Mouse (Mus musculus) urinary bladder, adult 18-20 months (tissue): Measurements from ENCODE around the gene Dync2li1.

Source experiments
- DNase-seq, 2 experiments: peaks; one replicate each; pipeline ENCODE4 v3.0.0; 2022; ENCODE audit warnings: low spot score in 2 of 2, mixed read lengths in 2 of 2

Gene Dync2li1

DNA sequence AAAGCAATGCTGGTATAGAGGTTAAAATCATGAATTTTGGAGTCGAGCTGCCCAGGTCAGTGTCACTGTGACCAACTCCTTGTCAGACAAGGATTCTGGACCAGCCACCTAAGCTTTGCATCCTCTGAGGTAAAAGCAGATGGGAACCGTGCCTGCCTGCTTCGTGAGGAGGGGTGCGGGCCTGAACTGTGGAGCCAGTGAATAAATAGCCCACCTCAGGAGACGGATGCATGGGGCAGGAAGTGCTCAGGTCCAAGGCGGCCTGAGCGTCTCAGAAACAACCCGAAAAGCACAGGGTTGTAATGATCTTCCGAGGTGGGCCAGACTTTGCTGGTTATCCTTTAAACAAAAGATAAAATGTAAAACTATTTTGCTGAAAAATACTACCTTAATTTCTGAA lies 18.8 kb downstream of the Dync2li1 start:
- DNase-seq, result no peak

DNA sequence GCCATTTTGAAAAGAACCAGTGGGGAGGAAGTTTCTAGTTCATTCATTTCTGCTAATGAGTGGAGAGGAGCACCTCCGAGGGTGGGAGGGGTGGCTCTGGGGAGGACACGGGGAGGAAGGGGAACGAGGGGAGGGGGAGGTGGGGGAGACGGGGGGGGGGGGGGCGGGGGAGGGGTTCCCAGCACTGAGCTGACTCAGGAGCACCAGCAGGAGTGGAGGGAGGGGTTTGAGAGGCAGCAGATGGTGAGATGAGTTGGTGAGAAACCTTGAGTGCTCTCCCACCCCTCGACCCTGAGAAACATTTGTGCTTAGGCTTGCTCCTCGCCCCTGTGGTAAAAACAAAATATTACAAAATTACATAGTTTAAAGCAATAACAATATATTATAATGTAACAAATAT lies 19.6 kb downstream of the Dync2li1 start:
- no peak for DNase-seq

DNA sequence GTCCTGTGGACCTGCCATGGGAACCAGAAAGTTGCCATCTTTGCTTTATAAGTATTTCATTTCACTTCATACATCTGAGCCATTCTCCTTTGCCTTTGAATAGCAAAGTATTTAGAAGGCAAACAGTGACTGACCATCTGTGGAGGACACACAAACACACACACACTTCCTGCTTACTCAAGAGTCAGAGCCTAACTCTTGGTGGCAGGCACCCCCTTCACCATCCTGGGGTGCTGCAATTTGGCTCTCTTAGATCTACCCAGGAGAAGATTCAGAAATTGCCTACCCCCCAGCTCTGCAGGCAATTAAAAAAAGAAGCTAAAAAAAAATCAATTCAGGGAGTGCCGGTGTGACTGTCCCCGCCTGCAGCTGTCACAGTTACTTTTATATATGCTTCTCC lies 20.2 kb downstream of the Dync2li1 start:
- DNase-seq, result no peak

DNA sequence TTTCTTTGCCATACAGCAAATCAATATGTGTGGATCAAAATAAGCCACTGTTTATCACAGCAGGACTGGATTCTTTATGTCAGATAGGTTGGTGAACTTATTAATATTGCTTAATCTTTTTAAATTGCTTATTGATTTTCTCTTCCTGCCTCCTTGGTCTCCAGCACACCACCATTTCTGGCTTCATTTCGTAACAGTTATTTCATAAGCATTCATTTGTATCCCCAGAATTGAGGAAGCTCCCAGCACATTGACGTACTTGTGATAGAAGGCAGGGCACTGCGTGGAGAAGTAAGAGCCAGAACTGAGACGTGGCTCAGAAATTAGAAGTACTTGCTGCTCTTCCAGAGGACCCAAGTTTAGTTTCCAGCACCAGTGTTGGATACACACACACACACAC lies 21.3 kb downstream of the Dync2li1 start:
- no peak for DNase-seq

DNA sequence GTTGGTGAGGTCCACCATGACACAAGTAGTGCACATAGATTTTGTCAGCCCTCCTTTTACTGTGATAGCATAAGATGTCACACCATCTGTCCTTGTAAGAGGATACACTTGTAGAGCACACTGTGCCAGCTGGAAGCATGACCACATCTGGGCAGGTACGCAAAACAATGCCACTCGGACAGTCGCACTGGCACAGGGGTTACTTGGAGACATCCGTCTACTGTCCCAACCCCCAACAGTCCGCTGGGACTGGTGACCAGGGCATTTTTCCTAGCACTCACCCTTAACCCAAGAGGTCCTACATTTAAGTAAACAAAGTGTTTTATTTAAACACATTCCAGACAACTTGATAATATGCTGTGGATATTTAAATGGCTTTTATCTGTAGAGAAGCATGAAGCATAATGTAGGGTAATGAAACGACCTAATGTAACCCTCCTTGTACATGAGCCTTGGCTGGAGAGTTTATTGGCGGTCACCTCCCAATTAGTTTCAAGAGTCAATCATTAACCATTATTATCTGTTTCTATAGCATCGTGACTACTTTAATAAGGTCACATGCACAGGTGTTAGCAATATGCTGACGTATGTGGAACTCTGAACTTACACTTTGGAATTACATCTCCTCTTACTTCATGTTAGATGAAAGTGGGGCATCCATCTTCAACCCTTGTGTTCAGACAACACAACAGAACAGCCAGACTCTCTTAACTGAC lies 24.2 kb downstream of the Dync2li1 start:
- DNase-seq, result no peak

DNA sequence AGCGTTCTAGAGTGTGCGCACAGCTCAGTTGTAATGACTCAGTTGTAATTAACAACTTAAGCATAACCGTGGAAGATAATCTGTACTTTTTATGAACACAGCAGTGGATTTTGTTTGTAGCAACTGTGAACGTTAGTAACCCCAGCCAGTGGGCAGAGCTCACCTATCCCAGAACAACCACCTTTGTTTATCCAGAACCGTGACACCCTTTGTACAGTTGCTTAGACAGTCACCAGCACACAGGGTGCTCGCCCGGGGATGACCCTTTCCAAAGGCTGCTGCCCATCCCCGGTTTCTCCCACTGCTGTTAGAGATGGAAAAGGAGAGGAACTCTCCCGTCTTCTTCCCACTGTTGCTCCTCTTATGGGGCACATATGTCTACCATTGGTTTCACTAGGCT lies 27.2 kb downstream of the Dync2li1 start:
- no peak for DNase-seq

DNA sequence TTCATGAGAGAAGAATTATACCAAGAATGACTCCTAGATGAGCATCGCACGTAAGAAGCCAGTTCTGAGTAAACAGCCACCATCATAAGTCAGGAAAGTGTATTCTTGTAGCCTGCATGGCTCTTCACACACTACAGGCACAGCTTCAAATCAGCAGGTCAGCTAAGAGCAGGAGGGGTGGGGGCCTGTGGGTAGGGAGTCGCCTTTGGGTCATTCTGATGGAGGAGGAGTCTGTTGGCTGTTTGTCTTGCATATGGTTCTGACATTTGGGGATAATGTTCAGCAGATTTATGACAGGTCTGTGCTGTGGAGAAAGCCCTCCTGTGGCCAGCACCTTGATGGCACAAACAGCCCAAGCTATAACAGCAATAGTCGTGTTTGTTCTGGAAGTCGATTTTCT lies 29.9 kb downstream of the Dync2li1 start:
- DNase-seq, result no peak

DNA sequence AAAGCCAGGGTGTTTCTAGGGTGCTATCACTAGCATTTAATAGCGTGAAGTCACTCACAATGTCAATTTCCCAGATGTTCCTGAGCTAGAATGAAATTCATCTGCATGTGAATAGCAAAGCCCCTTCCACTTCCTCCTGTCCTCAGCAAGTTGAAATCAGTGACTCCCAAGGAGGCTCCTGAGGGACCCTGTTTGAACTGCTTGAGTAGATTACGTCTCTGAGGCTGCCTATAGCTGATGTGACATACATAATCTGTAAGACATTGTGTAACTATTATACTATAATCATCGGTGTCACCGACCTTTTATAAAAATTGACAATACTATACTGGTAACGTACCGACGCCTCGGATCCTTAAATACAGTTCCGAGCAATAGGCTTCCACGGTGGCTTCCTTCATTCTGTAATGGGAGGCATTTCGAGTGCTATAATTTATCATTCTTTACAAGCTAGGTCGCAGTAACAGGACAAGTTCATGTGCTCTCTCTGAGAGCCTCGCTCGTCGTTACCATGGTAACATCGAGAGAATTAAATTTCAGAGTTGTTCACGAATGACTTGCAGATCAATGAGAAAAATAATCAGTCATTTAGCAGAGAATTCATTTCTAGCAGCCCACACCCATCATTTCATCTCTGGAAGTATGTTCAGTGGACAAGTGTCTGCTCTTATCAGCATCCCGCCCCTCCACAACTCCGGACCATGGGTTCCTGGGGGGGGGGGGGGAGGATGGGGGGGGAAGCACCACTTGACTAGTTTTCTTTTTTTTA lies 30.5 kb downstream of the Dync2li1 start:
- no peak for DNase-seq

DNA sequence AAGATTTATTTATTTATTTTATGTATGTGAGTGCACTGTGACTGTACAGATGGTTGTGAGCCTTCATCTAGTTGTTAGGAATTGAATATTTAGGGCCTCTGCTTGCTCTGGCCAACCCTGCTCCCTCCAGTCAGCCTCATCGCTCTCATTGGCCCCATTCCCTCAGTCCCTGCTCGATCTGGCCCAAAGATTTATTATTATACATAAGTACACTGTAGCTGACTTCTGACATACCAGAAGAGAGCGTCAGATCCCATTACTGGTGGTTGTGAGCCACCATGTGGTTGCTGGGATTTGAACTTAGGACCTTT lies 31.1 kb downstream of the Dync2li1 start:
- DNase-seq, result no peak

DNA sequence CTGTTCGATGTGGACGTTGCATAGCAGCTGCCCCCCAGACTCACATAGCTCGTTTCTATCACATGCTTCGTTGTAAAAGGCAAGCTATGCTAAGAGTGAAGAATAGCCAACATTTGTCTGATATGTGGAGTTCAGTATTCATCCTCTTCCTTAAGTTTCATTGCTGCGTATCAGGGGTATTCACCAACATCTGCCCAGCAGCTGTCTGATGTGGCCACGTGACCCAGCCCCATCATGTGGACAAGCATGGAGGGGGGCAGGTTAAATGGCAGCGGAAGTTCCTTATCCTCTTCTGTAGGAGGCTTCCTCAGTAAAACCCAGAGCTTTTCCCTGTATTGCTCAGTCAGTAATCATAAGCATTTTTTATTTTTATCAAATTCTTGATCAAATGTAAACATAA lies 31.5 kb downstream of the Dync2li1 start:
- no peak for DNase-seq

DNA sequence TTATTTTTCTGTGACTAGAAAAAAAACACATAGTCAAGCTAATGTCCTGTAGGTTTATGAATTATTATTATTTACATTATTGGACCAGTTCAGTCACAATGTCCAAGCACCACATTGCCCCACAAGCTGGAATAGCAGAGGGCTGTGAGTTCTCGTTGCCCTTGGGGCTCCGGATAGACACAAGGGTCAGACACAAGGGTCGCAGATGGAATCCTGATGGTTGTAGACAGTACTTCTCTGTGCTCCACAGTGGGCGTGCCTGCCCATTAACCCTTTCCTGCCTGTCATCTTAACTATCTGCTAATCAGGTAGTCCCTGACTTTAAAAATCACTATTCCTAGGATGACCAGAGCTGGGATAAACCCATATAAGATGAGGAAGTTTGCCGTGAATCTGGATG lies 31.9 kb downstream of the Dync2li1 start:
- no peak for DNase-seq

DNA sequence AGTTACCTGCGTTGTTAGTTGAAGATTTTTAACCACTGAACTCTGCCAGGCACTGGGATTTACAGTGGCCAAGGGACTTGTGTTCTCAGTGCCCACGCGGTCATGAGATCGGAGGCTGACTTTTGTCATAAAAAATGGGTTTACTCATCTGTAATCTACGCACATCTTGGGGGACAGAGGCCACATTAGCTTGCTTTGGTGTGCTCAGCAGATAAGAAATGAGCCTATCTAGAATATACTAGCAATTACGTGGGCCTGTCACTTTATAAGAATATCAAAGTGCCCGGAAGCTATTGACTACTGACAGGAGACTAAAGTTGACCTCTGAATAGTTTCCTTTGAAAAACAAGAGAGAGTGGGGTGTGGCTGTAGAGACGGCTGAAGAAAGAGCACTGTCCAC lies 32.7 kb downstream of the Dync2li1 start:
- no peak for DNase-seq

DNA sequence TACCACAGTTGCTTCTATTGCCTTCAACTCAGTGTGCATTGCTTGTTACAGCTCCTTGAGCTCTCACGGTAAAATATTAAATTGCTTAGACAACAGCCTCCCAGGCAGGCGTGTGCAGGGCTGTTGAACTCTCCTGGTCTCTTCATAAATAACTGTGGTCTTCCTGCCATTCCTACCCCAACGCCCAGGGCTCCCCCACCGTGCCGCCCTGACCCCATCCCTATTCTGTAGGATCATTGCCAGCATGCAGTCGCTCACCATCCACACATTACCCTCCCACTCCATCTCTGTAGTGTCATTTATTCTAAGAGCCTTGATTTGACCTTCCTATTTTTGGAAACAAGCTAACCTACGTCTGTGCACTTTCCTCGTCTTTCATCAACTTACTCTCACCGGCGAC lies 38.8 kb downstream of the Dync2li1 start:
- DNase-seq, result no peak

DNA sequence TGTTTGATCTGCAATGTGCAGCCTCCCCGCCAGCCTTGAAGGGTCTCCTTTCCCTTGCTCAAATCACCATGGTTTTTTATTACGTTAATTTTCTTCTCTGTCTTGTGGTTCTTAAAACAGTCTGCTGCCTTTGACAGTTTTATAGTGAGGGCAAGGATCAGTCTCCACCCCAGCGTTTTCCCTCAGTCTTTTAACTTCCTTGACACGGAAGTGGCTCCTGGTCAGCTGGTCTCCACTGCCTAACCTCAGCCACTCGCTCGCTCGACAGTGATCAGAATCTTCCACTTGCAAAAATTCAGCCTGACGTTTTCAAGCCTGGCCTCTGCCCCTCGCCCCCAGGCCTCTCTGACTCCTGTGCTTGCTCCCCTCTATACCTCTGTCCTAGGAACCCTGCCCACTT lies 39.4 kb downstream of the Dync2li1 start:
- no peak for DNase-seq

DNA sequence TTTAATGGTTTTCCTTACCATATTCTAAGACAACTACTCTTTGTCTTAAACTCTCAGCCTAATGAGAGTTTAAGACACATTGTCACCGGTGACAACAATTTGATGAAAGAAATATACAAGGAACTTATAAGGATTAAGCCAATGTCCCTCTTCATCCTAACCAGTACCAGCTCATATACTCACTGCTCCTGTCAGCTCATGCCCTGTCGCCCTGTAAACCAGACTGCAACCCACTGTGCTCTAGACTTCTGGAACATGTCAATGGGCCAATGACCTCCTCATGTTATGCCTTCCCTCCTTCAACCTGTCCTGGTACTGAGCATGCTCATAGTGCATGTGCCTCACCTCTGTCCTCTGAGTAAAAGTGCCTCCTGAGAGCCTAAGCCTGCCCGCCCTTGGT lies 41.6 kb downstream of the Dync2li1 start:
- DNase-seq, result no peak

DNA sequence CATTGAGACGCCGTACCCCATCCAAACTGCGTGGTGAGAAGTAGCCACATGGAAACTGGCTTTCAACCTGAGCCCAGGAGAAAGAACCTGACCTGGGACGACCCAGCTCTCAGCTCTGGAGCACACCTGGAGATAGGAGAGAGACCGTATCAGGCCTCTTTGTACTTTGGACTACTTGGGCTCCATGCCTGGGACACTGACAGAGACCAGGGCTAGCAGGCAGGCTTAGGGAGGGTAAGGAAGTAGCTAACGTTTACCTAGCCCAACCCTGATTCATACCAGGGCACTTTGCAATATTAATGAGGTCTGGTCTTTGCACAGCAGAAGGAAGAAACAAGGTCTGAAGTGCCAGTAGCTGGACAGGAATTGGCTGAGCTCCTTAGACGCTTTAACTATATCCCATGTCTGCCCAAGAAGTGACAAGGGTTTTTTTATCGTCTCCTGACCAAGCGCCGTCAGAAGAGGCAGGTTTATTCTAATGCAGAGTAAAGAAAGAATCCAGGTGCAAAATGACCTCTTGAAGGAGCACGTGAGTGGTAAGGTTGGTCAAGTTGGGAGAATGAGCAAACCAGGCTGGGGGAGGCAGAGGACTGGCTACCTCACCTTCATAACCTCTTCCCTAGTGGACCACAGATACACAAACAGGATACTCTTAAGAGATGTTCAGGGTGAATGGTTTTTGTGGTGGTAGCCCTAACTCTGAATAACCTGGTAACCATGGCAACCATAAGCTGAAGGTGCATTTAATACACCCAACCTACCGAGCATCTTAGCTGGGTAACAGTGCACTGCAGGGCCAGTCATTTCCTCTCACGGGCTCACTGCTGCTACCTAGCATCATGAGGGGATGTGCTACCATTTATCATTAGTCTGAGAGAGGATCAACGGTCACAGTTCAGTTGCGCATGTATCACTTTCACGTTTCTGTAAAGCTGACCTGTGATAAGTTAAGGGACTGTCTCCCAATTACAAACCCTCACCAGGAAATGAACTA lies 46.4 kb downstream of the Dync2li1 start:
- no peak for DNase-seq

DNA sequence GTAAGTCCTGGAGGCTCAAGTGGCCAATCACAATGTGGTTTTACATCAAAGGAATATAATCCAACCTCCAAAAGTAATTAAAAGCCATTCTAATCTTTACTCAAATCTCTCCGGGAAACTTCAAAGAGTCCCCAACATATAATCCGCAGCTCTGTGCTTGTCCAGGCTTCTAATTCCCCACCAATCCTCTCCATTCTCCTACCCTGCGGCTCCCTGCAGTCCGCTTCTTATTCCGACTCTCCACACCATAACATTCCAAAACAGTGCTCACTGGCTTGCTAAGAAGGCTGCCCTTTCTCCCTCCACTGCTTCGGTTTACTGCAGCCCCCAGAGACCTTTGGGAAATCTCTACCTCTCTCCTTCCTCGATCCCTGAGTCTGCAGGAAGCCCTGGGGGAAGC lies 47.8 kb downstream of the Dync2li1 start:
- DNase-seq, result no peak

DNA sequence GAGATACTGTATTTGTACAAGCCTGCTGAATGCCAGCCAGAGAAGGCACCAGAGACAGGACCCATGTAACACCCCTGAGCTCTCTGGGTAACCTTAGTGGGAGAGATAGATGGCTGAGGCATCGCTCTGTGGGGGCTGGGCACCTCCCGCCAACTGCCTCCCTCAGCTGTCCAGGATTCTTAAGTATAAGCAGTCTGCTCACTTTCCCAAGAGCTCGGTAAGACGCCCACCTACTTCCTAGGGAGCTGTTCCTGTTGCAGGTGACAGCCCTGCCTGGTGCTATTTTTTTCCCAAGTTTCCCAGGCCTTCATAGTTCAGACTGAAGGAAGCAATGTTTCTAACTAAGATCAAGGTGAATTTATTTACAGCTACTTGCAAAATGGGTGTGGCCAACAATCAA lies 48.9 kb downstream of the Dync2li1 start:
- no peak for DNase-seq

DNA sequence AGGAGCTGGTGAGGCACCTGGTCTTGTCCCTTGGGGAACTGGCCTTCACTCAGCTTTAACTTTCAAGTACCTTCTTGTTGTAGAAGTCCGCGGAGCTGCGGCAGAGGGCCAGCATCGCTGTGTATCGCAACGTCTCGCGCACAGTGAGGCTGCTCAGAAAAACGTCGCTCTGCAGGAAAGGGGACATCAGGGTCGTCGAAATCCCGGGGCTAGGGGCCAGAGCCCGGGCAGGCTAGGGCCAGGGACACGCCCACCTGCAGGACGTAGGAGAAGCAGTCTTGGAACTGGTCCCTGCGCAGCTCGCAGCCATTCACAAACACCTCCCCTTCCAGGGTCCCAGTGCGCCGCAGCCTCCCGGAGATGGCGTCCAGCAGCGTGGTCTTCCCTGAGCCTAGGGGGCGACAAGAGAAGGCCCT lies 49.7 kb downstream of the Dync2li1 start, which contains the start of gene Abcg8:
Gene Abcg8 (plus strand): TSS at position 352 of the 416 bp plus-strand sequence.
- no peak for DNase-seq

DNA sequence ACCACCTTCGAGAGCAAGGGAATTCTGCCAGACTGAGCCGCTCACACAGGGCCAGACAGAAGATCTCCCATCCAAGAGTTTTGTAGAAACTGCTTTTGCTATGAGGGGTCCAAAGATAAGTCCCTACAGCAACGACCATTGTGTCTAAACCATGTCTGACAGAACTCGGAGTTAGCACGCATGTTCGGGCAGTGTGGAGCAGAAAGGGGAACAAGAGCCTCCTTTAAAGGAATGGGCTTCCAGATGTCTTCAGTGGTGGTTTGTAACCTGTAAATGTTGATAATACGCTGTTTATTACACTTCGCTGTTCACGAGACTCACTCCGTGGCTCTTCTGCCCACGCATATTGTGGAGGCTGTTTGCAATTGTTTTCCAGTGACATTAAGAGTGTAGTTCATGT lies 51.3 kb downstream of the Dync2li1 start:
- no peak for DNase-seq

DNA sequence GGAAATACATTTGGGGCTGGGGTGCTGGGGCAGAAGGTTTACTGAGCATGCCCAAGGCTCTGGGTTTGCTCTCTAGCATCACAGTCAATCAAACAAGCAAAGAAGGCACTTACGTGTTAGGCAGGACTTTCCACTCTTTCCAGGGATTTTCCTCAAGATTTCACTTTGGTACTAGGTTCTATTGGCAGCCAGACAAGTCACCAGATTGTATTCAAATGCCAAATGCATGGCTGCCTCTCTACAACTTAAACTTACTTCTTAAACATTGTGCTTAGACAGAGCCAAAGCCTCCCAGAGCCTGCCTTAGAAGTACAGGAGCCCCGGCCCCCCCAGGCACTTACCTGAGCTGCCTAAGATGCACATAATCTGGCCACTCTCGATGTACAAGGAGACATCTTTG lies 55.4 kb downstream of the Dync2li1 start:
- DNase-seq, result no peak
